In the genomic region with DNA sequence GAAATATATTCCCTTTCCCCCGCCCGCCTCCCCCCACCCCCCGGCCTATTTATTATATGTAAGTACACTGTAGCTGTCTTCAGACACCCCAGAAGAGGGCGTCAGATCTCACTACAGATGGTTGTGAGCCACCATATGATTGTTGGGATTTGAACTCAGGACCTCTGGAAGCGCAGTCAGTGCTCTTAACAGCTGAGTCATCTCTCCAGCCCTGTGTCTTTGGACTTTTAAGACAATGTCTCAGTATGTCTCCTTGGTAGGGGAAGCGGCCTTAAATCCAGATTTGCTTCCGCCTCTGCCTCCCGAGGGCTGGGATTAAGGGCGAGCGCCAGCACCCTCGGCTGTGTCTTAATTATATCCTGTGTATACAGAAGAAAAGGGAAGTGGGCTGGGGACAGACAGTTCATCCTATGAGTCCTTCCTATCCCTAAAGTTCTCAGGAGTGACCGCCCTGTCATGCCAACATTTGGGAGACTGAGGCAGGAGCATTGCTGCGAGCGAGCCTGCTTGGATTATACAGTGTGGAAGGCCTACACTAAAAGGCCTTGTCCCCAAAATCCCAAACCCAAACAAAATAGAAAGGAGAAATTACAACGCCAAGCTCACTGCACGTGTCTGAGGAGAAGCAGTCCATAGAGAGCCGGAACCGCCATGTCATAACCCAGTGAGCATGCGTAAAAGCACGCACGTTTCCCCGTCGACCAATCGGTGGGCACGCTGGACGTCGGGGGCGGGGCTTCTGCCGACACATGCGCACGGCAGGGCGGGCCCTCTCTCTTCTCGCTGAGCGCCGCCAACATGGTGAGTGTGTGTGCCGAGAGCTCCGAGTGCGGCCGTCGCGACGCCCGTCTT, we compare ENCODE assay signal across 8 mouse cellular contexts. TPM values are rescaled to one million over a fixed set of nuclear protein-coding genes. Genes with fewer than 3 reads are reported as not detected.
DNase-seq lines count a peak whose midpoint lies in the region; ATAC-seq and TF ChIP-seq lines count a peak whose summit lies in the region.

Rpl14 (plus strand) TSS at position 704 of the 852 bp plus-strand sequence.

- TF ChIP-seq CTCF in MEL (IDR thresholded peaks at IDR 0.05 in 2 of 3, conservative IDR thresholded peaks at IDR 0.05 in 1 of 3; ENCODE audit: control insufficient read depth in 1 of 3, insufficient read depth in 1 of 3, low read depth in 2 of 3, low read length in 3 of 3, poor library complexity in 1 of 3, severe bottlenecking in 1 of 3) = no peak; a peak in 1 of 6 replicates
- no peak for TF ChIP-seq CTCF in cerebellum, adult 2 months (IDR thresholded peaks at IDR 0.05; ENCODE audit: borderline replicate concordance, insufficient read depth, low read depth, low read length)
- 0 out of 2 replicates have a peak, but pooled peaks have one; percentile 3 for TF ChIP-seq CTCF in lung, postnatal 0 days (IDR thresholded peaks at IDR 0.05)

- peak within 1 kb of the TSS; percentile 80 for H3K27ac ChIP-seq in MEL (ENCODE audit: control insufficient read depth, low read depth, low read length)
- peak within 1 kb of the TSS; percentile 84 for H3K27ac ChIP-seq in cerebellum, adult 2 months (ENCODE audit: insufficient read depth, low read length)
- peak within 1 kb of the TSS; percentile 83 for H3K27ac ChIP-seq in lung, postnatal 0 days (ENCODE audit: low read length)

- no peak for TF ChIP-seq RAD21 in MEL (IDR thresholded peaks at IDR 0.05; ENCODE audit: low read depth, low read length)

- H3K4me2 ChIP-seq in lung, postnatal 0 days (replicated peaks; ENCODE audit: low read depth, low read length) = peak within 1 kb of the TSS; percentile 68

- peak; percentile 92 to 97 for ATAC-seq in hematopoietic stem cell, adult 5-6 weeks (replicated peaks in 1 of 2; ENCODE audit: insufficient read depth in 1 of 2, low FRiP score in 2 of 2, low TSS enrichment in 1 of 2, low read depth in 1 of 2, poor library complexity in 2 of 2, severe bottlenecking in 2 of 2)
- peak; percentile 99 for ATAC-seq in lung, postnatal 0 days

- peaks cover 23% of the 10 kb centered on the region for H3K79me2 ChIP-seq in MEL (ENCODE audit: control insufficient read depth, insufficient read depth, low read length, poor library complexity)

- TF ChIP-seq POLR2A in MEL (IDR thresholded peaks at IDR 0.05; ENCODE audit: control insufficient read depth in 1 of 2, insufficient read depth in 1 of 2, low read depth in 1 of 2, low read length in 2 of 2, poor library complexity in 1 of 2) = peak; percentile 90 to 96; a peak in 3 of 4 replicates
- TF ChIP-seq POLR2A in cerebellum, adult 2 months (IDR thresholded peaks at IDR 0.05; ENCODE audit: borderline replicate concordance, insufficient read depth, low read length) = peak; percentile 93

- H3K27me3 ChIP-seq in MEL (ENCODE audit: control insufficient read depth in 1 of 2, insufficient read depth in 2 of 2, low read length in 2 of 2) = no peaks in the 10 kb centered on the region
- H3K27me3 ChIP-seq in cerebellum, adult 2 months (ENCODE audit: control insufficient read depth, insufficient read depth, low read length) = no peaks in the 10 kb centered on the region
- H3K27me3 ChIP-seq in lung, postnatal 0 days (replicated peaks; ENCODE audit: insufficient read depth, low read length) = no peaks in the 10 kb centered on the region

- 3% methylated on average over 43 of the region's 43 CpGs for WGBS in cerebellum, adult 2 months
- 5% methylated on average over 43 of the region's 43 CpGs for WGBS in lung, postnatal 0 days

- H3K9me3 ChIP-seq in MEL (replicated peaks; ENCODE audit: insufficient read depth, low read length) = no peaks in the 10 kb centered on the region
- H3K9me3 ChIP-seq in lung, postnatal 0 days (ENCODE audit: low read length) = no peaks in the 10 kb centered on the region

- no peak for TF ChIP-seq EP300 in MEL (IDR thresholded peaks at IDR 0.05; ENCODE audit: low read depth in 1 of 2, low read length in 2 of 2)
- no peak for TF ChIP-seq EP300 in lung, postnatal 0 days (IDR thresholded peaks at IDR 0.05)

- H3K36me3 ChIP-seq in MEL (ENCODE audit: control insufficient read depth in 1 of 2, insufficient read depth in 2 of 2, low read length in 2 of 2) = peaks cover 5 to 20% of the 10 kb centered on the region in 2 experiments
- H3K36me3 ChIP-seq in lung, postnatal 0 days (ENCODE audit: insufficient read depth, low read length) = peaks cover 21% of the 10 kb centered on the region; the same call in 1 of the 2 replicates

- peak; percentile 96 for DNase-seq in MEL (ENCODE audit: low read depth, low spot score)
- DNase-seq in cerebellum, adult 2 months = peak; percentile 97 to 99
- DNase-seq in forelimb bud, embryonic 11.5 days (ENCODE audit: low read depth, low spot score) = peak; percentile 94
- peak; percentile 97 for DNase-seq in layer of hippocampus, adult 9-11 months
- peak; percentile 98 for DNase-seq in lung, postnatal 0 days (ENCODE audit: low spot score)
- DNase-seq in ovary, postnatal 14 days (ENCODE audit: low spot score) = peak; percentile 96
- DNase-seq in thymus, postnatal 14 days = peak; percentile 99

- peak within 1 kb of the TSS; percentile 88 to 90 for H3K4me3 ChIP-seq in MEL (ENCODE audit: control insufficient read depth in 1 of 2, insufficient read depth in 1 of 2, low read depth in 2 of 2, low read length in 2 of 2)
- H3K4me3 ChIP-seq in cerebellum, adult 2 months (replicated peaks; ENCODE audit: insufficient read depth, low read depth, low read length) = peak within 1 kb of the TSS; percentile 95
- peak within 1 kb of the TSS; percentile 84 for H3K4me3 ChIP-seq in lung, postnatal 0 days (ENCODE audit: low read depth, low read length)

- H3K9ac ChIP-seq in MEL (ENCODE audit: control insufficient read depth, low read depth, low read length, poor library complexity, severe bottlenecking) = peak within 1 kb of the TSS; percentile 96
- H3K9ac ChIP-seq in lung, postnatal 0 days (replicated peaks; ENCODE audit: low read depth) = peak within 1 kb of the TSS; percentile 84

- H3K4me1 ChIP-seq in MEL (ENCODE audit: control insufficient read depth in 1 of 2, insufficient read depth in 2 of 2, low read length in 2 of 2) = peaks cover 3 to 22% of the 10 kb centered on the region in 2 experiments; a peak in 3 of 4 replicates
- H3K4me1 ChIP-seq in cerebellum, adult 2 months (ENCODE audit: control insufficient read depth, insufficient read depth, low read length) = no peaks in the 10 kb centered on the region
- H3K4me1 ChIP-seq in lung, postnatal 0 days (ENCODE audit: insufficient read depth, low read depth, low read length) = peaks cover 9% of the 10 kb centered on the region; the same call in 1 of the 2 replicates

TF ChIP-seq in MEL, 35 proteins besides CTCF, POLR2A, EP300 and RAD21:
- TF ChIP-seq MAX (IDR thresholded peaks at IDR 0.05; ENCODE audit: low read length) (peak; percentile 96), POLR2AphosphoS5 (IDR thresholded peaks at IDR 0.05; ENCODE audit: borderline replicate concordance, low read depth, low read length) (0 out of 2 replicates have a peak, but pooled peaks have one; percentile 64), TCF12 (IDR thresholded peaks at IDR 0.05; ENCODE audit: low read depth, low read length) (peak; percentile 66; the same call in 1 of the 2 replicates), USF1 (IDR thresholded peaks at IDR 0.05; ENCODE audit: low read depth, low read length) (peak; percentile 57), NELFE (IDR thresholded peaks at IDR 0.05; ENCODE audit: low read depth, low read length) (peak; percentile 96), CHD2 (IDR thresholded peaks at IDR 0.05; ENCODE audit: low read length) (no peak), POLR2AphosphoS2 (IDR thresholded peaks at IDR 0.05; ENCODE audit: low read length) (peak; percentile 82; the same call in 1 of the 2 replicates), MYC (IDR thresholded peaks at IDR 0.05; ENCODE audit: low read depth, low read length) (peak; percentile 99), CHD1 (IDR thresholded peaks at IDR 0.05; ENCODE audit: low read depth, low read length) (peak; percentile 20; the same call in 1 of the 2 replicates), E2F4 (IDR thresholded peaks at IDR 0.05; ENCODE audit: borderline replicate concordance, low read depth, low read length) (no peak), BHLHE40 (IDR thresholded peaks at IDR 0.05; ENCODE audit: borderline replicate concordance, low read depth, low read length) (peak; percentile 78; the same call in 1 of the 2 replicates), MXI1 (IDR thresholded peaks at IDR 0.05; ENCODE audit: low read depth, low read length) (peak; percentile 98), KAT2A (conservative IDR thresholded peaks at IDR 0.05; ENCODE audit: low read depth, low read length) (peak; percentile 65; the same call in 1 of the 2 replicates), NRF1 (IDR thresholded peaks at IDR 0.05; ENCODE audit: insufficient read depth, low read depth, low read length, poor library complexity, severe bottlenecking) (peak; percentile 83), MEF2A (IDR thresholded peaks at IDR 0.05; ENCODE audit: extremely low read depth, insufficient replicate concordance, low read depth, low read length, poor library complexity, severe bottlenecking) (no peak), ELF1 (IDR thresholded peaks at IDR 0.05; ENCODE audit: low read depth, low read length) (peak; percentile 57; the same call in 1 of the 2 replicates), ETS1 (IDR thresholded peaks at IDR 0.05; ENCODE audit: low read depth, low read length) (peak; percentile 41; the same call in 1 of the 2 replicates), ZC3H11A (IDR thresholded peaks at IDR 0.05; ENCODE audit: low read depth, low read length) (no peak), SIN3A (IDR thresholded peaks at IDR 0.05; ENCODE audit: low read length) (peak; percentile 90), GABPA (IDR thresholded peaks at IDR 0.05; ENCODE audit: low read depth, low read length) (no peak), ZNF384 (IDR thresholded peaks at IDR 0.05; ENCODE audit: low read depth, low read length) (no peak), TBP (IDR thresholded peaks at IDR 0.05; ENCODE audit: low read depth, low read length) (peak; percentile 92), HCFC1 (IDR thresholded peaks at IDR 0.05; ENCODE audit: low read depth, low read length) (peak; percentile 83)

RNA-seq across cellular contexts. Expression of gene Rpl14, which starts in this region (rescaled TPM):
- 1,524 and 1,607 TPM in 2 replicates for total RNA-seq in MEL (2012; rRNA removed)
- 100 to 1,000 TPM in 1 of 2 experiments, not detected in 1; 502 TPM for polyA plus RNA-seq in MEL (2012; ENCODE audit: insufficient read depth in 1 of 2, insufficient read length in 2 of 2, low read depth in 1 of 2, low replicate concordance in 2 of 2, missing spikeins in 1 of 2)
- polyA plus RNA-seq in cerebellum, adult 2 months (2012; rRNA removed) = 327 and 353 TPM in 2 replicates
- 2,251 and 3,052 TPM in 2 replicates for total RNA-seq in hematopoietic stem cell, adult 5-6 weeks (2017)
- 456 and 488 TPM in 2 replicates for polyA plus RNA-seq in lung, postnatal 0 days (2015; fragmentation: Nextera tagmentation; extraction: Ambion mirVana)

Comparison
In these comparisons a context has a peak if more than half of its experiments do, and no peak if none do; other contexts are left out.
1. Peak in every context shown above with its lines: DNase-seq, ATAC-seq, H3K4me3 ChIP-seq and H3K27ac ChIP-seq.